Mouse (Mus musculus) embryonic fibroblast, embryonic 13.5 days (primary cell): ENCODE measurements around the gene Ramp1. TPM values are rescaled to one million over a fixed set of nuclear protein-coding genes. Genes with fewer than 3 reads are reported as not detected.
A peak's percentile ranks its signal among the peaks of the same experiment; 100 is the strongest.

Source experiments
- H3K27ac ChIP-seq: 2 replicates; pipeline ENCODE4 v1.5.1; 2012; ENCODE audit warnings: low read length, control low read depth, inconsistent platforms; ENCODE audit not compliant: insufficient read depth
- H3K4me1 ChIP-seq: 2 replicates; pipeline ENCODE4 v1.6.1; 2011; ENCODE audit warnings: low read length; ENCODE audit not compliant: control insufficient read depth, insufficient read depth
- H3K4me3 ChIP-seq: 2 replicates; pipeline ENCODE4 v1.5.1; 2011; ENCODE audit warnings: mild to moderate bottlenecking, control low read depth, low read length; ENCODE audit not compliant: insufficient read depth
- CTCF ChIP-seq: IDR thresholded peaks from 2 replicates; pipeline ENCODE4 v1.5.1; 2011; ENCODE audit warnings: mild to moderate bottlenecking, control low read depth, low read length, moderate library complexity, borderline replicate concordance; ENCODE audit not compliant: insufficient read depth
- POLR2A ChIP-seq: IDR thresholded peaks from 2 replicates; pipeline ENCODE4 v1.6.1; 2011; ENCODE audit warnings: low read depth, mild to moderate bottlenecking, control low read depth, low read length, moderate library complexity
- polyA plus RNA-seq: library from polyadenylated mRNA; stranded (reverse); fragments of >200 nt; gene quantifications from 2 replicates; pipeline ENCODE4 v1.2.4, GENCODE M21; 2011; ENCODE audit warnings: low read depth; ENCODE audit not compliant: missing spikeins, insufficient read length

Ramp1 gene
- polyA plus RNA-seq, 1 experiment = 7.6 TPM

GRCm38 (mm10) chr1:91209785-91210184, 30.2 kb downstream of the Ramp1 start:
- H3K27ac ChIP-seq = no peak overlapping the region
- H3K4me3 ChIP-seq = no peak overlapping the region
- no peaks in the 10 kb centered on the region for H3K4me1 ChIP-seq
- TF ChIP-seq POLR2A = no peak
- no peak for TF ChIP-seq CTCF

GRCm38 (mm10) chr1:91211099-91211498, 31.5 kb downstream of the Ramp1 start:
- H3K4me3 ChIP-seq = no peak overlapping the region
- no peak overlapping the region for H3K27ac ChIP-seq
- H3K4me1 ChIP-seq = no peaks in the 10 kb centered on the region; the same call in 1 of the 2 replicates
- TF ChIP-seq POLR2A (no peak), CTCF (peak; percentile 31; the same call in 1 of the 2 replicates)

DNA sequence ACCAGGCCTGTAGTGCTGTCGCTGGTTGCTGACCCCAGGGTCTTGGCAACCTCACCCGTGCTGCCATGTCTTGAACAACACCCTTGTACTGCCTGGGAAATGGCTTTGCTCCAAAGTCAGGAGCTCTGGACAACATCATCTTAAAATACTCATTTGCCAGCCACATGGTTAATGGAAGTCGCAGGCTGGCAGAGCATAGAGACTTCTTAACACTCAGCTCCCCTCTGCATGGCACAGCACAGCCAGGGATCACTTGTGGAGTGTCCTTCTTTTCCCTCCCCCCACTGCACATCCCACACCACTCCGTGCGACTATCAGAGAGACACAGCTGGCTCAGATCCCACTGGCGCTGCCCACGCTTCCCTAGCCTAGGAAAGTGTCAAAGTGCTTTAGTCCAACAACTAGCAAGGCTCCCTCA, 32.0 kb downstream of the Ramp1 start:
- Histone ChIP-seq H3K4me1 (no peaks in the 10 kb centered on the region; the same call in 1 of the 2 replicates), H3K4me3 (no peak overlapping the region), H3K27ac (no peak overlapping the region)
- TF ChIP-seq CTCF (no peak), POLR2A (no peak)

DNA sequence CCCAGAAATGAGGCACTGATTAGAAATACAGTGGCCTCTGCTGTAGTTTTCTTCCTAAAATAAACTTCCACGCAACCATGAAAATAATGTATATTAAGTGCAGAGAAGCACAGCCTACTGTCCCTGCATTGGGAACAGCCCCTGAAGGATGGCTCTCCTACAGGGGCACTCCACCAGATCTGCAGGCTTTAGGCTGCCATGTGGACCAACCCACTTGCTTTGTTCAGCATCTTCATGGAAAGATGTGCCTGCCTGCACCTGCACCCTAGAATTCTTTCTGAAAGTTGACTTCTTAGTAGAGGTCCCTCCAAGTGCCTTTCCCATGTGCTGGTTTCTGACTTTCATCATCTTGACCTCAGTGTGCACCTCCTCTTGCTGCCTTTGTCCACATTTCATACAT, 35.6 kb downstream of the Ramp1 start:
- Histone ChIP-seq H3K27ac (peak overlapping the region; percentile 97), H3K4me3 (no peak overlapping the region), H3K4me1 (peaks cover 11% of the 10 kb centered on the region)
- no peak for TF ChIP-seq CTCF
- TF ChIP-seq POLR2A = no peak

DNA sequence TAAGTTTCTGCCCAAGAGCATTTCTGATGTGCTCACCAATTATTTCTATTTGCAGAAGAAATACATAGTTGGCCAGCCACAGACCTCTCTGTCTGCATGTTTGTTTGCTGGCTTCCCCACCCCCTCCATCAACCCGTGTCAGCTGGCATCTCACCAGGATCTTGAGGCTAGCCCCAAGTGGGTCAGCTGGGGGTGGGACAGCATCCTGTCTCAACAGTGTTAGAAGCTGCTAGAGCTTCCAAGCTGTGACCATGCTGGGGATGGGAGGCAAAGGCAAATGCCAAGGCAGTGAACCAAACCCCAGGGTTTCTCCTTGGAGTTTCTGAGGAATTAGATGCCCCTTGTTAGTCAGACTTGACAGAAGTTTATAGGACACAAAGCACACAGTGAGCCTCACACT, 36.4 kb downstream of the Ramp1 start:
- peaks cover 11% of the 10 kb centered on the region for H3K4me1 ChIP-seq
- TF ChIP-seq CTCF (no peak), POLR2A (no peak)
- H3K27ac ChIP-seq = peak overlapping the region; percentile 97
- no peak overlapping the region for H3K4me3 ChIP-seq

- TF ChIP-seq CTCF (no peak), POLR2A (no peak)
- H3K27ac ChIP-seq = peak overlapping the region; percentile 97
Observed at GRCm38 (mm10) chr1:91216504-91217267, 37.1 kb downstream of the Ramp1 start.

GRCm38 (mm10) chr1:91219641-91220321, 40.2 kb downstream of the Ramp1 start:
- no peak overlapping the region for H3K4me3 ChIP-seq
- H3K27ac ChIP-seq = no peak overlapping the region

More at GRCm38 (mm10) chr1:91216504-91217267, 37.1 kb downstream of the Ramp1 start:
- H3K4me3 ChIP-seq = no peak overlapping the region
- H3K4me1 ChIP-seq = peaks cover 11% of the 10 kb centered on the region

DNA sequence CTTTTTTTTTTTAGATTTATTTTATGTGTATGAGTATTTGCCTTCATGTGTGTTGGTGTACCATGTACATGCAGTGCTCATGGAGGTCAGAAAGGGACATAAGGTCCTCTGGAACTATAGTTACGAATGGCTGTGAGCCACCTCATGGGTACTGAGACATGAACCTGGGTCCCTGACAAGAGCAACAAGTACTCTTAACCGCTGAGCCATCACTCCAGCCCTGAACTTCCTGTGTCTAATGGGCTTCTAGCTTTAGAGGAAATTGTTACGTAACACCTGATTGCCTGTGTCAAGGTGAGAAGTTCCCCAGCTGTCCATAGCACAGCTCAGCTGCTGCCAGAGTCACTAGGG, 40.7 kb downstream of the Ramp1 start:
- peaks cover 11% of the 10 kb centered on the region for H3K4me1 ChIP-seq
- H3K27ac ChIP-seq = no peak overlapping the region
- no peak overlapping the region for H3K4me3 ChIP-seq
- no peak for TF ChIP-seq CTCF
- no peak for TF ChIP-seq POLR2A

More at GRCm38 (mm10) chr1:91219641-91220321, 40.2 kb downstream of the Ramp1 start:
- TF ChIP-seq CTCF (no peak), POLR2A (no peak)
- peaks cover 11% of the 10 kb centered on the region for H3K4me1 ChIP-seq

DNA sequence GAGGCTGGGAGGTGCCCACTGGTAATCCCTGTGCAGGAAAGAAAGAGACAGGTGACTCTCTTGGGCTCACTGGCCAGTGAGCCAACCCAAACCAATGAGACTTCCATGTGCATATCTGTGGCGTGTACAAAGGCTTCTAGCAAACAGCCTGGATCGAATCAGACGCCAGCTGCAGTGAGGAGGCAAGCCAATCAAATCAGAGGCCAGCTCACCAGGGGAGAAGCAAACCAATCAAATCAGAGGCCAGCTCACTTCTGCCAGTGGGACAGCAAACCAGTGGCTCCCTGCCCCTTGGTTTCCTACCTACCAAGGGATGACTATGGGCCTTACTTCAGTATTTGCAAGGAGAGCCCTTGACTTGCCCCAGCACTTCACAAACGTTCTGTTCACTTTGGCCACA, 46.9 kb downstream of the Ramp1 start:
- H3K4me3 ChIP-seq = no peak overlapping the region
- H3K4me1 ChIP-seq = no peaks in the 10 kb centered on the region
- H3K27ac ChIP-seq = no peak overlapping the region
- TF ChIP-seq POLR2A = no peak
- no peak for TF ChIP-seq CTCF

- H3K4me1 ChIP-seq = no peaks in the 10 kb centered on the region
- no peak overlapping the region for H3K27ac ChIP-seq
- TF ChIP-seq POLR2A (no peak), CTCF (no peak)
- H3K4me3 ChIP-seq = no peak overlapping the region
Observed at GRCm38 (mm10) chr1:91227381-91228054, 47.9 kb downstream of the Ramp1 start.
